22 mouse cellular contexts compared by ENCODE assay signal in genomic region chr19:20614252-20614930, GRCm38 (mm10).
A peak's percentile ranks its signal among the peaks of the same experiment; 100 is the strongest.
DNase-seq lines count a peak whose midpoint lies in the region; ATAC-seq and TF ChIP-seq lines count a peak whose summit lies in the region.
"Had no signal": no experiment of that assay in that cellular context is flagged by ENCODE, and none has a peak within 500 bp of the region (broad histone marks: within the 10 kb centered on the region; RNA-seq: fewer than 3 reads in every experiment).

No protein-coding gene starts in this region.

- peak; percentile 55; the same call in 1 of the 2 replicates for TF ChIP-seq EP300 in CH12.LX (IDR thresholded peaks at IDR 0.05; ENCODE audit: low read length)

- no peak for ATAC-seq in liver, embryonic 11.5 days (replicated peaks; ENCODE audit: low FRiP score)
- ATAC-seq in midbrain, embryonic 15.5 days (replicated peaks) = no peak
- no peak for ATAC-seq in cerebellum, adult (ENCODE audit: insufficient number of reproducible peaks, low FRiP score, low TSS enrichment)
- ATAC-seq: forebrain, embryonic 14.5 days had no signal

- no peak for TF ChIP-seq POLR2A in liver, adult 2 months (IDR thresholded peaks at IDR 0.05; ENCODE audit: extremely low read depth, insufficient read depth, low read length)
- no peak for TF ChIP-seq POLR2A in CH12.LX (IDR thresholded peaks at IDR 0.05; ENCODE audit: low read depth, low read length)

- dilution Hi-C loops in CH12.LX (cut with MboI; ENCODE audit: extremely low pct_ligation_motif_present, extremely low pct_unique_long_range_greater_than_20kb, low sequenced_read_pairs) = no loop called here

- in situ Hi-C loops in CH12.LX (cut with MboI; ENCODE audit: low pct_ligation_motif_present, low pct_unique_long_range_greater_than_20kb, low sequenced_read_pairs) = no loop called here

- H3K27me3 ChIP-seq in liver, adult 2 months (ENCODE audit: control insufficient read depth, insufficient read depth, low read length) = no peaks in the 10 kb centered on the region
- H3K27me3 ChIP-seq in liver, embryonic 11.5 days (replicated peaks; ENCODE audit: control insufficient read depth, insufficient read depth, low read length) = no peaks in the 10 kb centered on the region
- no peaks in the 10 kb centered on the region for H3K27me3 ChIP-seq in CH12.LX (replicated peaks)
- no peaks in the 10 kb centered on the region for H3K27me3 ChIP-seq in midbrain, embryonic 15.5 days (replicated peaks)
- H3K27me3 ChIP-seq: embryonic facial prominence, embryonic 13.5 days; hindbrain, embryonic 13.5 days; limb, embryonic 15.5 days; neural tube, embryonic 15.5 days had no signal

- peaks cover 7% of the 10 kb centered on the region; the same call in 1 of the 2 replicates for H3K4me1 ChIP-seq in liver, adult 2 months (ENCODE audit: control insufficient read depth, insufficient read depth, low read length)
- no peaks in the 10 kb centered on the region for H3K4me1 ChIP-seq in liver, embryonic 11.5 days (replicated peaks; ENCODE audit: control insufficient read depth, insufficient read depth, low read length)
- H3K4me1 ChIP-seq in CH12.LX (ENCODE audit: control insufficient read depth in 1 of 2, insufficient read depth in 2 of 2) = peaks cover 3 to 17% of the 10 kb centered on the region in 2 experiments; a peak in 3 of 4 replicates
- no peaks in the 10 kb centered on the region for H3K4me1 ChIP-seq in midbrain, embryonic 15.5 days
- H3K4me1 ChIP-seq: embryonic facial prominence, embryonic 13.5 days; hindbrain, embryonic 13.5 days; limb, embryonic 15.5 days; neural tube, embryonic 15.5 days had no signal

- no peak for TF ChIP-seq CTCF in liver, adult 2 months (IDR thresholded peaks at IDR 0.05; ENCODE audit: low read depth, low read length)
- TF ChIP-seq CTCF in CH12.LX (conservative IDR thresholded peaks at IDR 0.05 in 1 of 2, IDR thresholded peaks at IDR 0.05 in 1 of 2; ENCODE audit: low read depth in 2 of 2, low read length in 2 of 2) = no peak

- H3K36me3 ChIP-seq in liver, adult 2 months (ENCODE audit: control insufficient read depth, insufficient read depth, low read length) = peaks cover 68% of the 10 kb centered on the region
- no peaks in the 10 kb centered on the region for H3K36me3 ChIP-seq in liver, embryonic 11.5 days (ENCODE audit: control insufficient read depth, insufficient read depth, low read length)
- H3K36me3 ChIP-seq in CH12.LX (replicated peaks in 1 of 2; ENCODE audit: control insufficient read depth in 1 of 2, insufficient read depth in 1 of 2, low read length in 1 of 2) = no peaks in the 10 kb centered on the region
- H3K36me3 ChIP-seq in midbrain, embryonic 15.5 days (replicated peaks) = no peaks in the 10 kb centered on the region
- H3K36me3 ChIP-seq: embryonic facial prominence, embryonic 13.5 days; hindbrain, embryonic 13.5 days; limb, embryonic 15.5 days; neural tube, embryonic 15.5 days had no signal

- H3K9ac ChIP-seq in liver, adult 2 months (ENCODE audit: low read depth, low read length) = no peak overlapping the region
- H3K9ac ChIP-seq in liver, embryonic 11.5 days (ENCODE audit: low read depth, low read length) = no peak overlapping the region
- no peak overlapping the region for H3K9ac ChIP-seq in CH12.LX (ENCODE audit: insufficient read depth, low read depth)
- H3K9ac ChIP-seq in midbrain, embryonic 15.5 days = no peak overlapping the region
- H3K9ac ChIP-seq: embryonic facial prominence, embryonic 13.5 days; hindbrain, embryonic 13.5 days; limb, embryonic 15.5 days; neural tube, embryonic 15.5 days had no signal

- H3K27ac ChIP-seq in liver, adult 2 months (replicated peaks; ENCODE audit: insufficient read depth, low read depth, low read length) = no peak overlapping the region; the same call in 1 of the 2 replicates
- no peak overlapping the region for H3K27ac ChIP-seq in liver, embryonic 11.5 days (ENCODE audit: low read depth, low read length)
- H3K27ac ChIP-seq in CH12.LX (ENCODE audit: insufficient read depth, low read depth) = no peak overlapping the region
- no peak overlapping the region for H3K27ac ChIP-seq in midbrain, embryonic 15.5 days
- H3K27ac ChIP-seq: embryonic facial prominence, embryonic 13.5 days; hindbrain, embryonic 13.5 days; kidney, postnatal 0 days; left cerebral cortex, adult 2 months; limb, embryonic 15.5 days; neural tube, embryonic 15.5 days had no signal

- H3K9me3 ChIP-seq in liver, embryonic 11.5 days (ENCODE audit: control insufficient read depth, low read length) = no peaks in the 10 kb centered on the region
- no peaks in the 10 kb centered on the region for H3K9me3 ChIP-seq in CH12.LX (replicated peaks; ENCODE audit: low read length)
- no peaks in the 10 kb centered on the region for H3K9me3 ChIP-seq in midbrain, embryonic 15.5 days
- H3K9me3 ChIP-seq: embryonic facial prominence, embryonic 13.5 days; hindbrain, embryonic 13.5 days; limb, embryonic 15.5 days; neural tube, embryonic 15.5 days had no signal

- DNase-seq in liver, adult 2 months (ENCODE audit: extremely low read depth, low read depth, low spot score) = peak; percentile 72
- DNase-seq in liver, embryonic 11.5 days (ENCODE audit: low spot score) = no peak
- DNase-seq in CH12.LX (ENCODE audit: extremely low read depth) = peak; percentile 32
- peak; percentile 6 for DNase-seq in adrenal gland, postnatal 10 days
- DNase-seq in testis, postnatal 14 days (ENCODE audit: low spot score) = peak; percentile 45
- DNase-seq: cerebellum, adult 2 months; cerebellum, postnatal 25 days; embryo, embryonic 11 days; kidney, adult 18-20 months; thymus, postnatal 25 days had no signal

- no peaks in the 10 kb centered on the region for H3K79me2 ChIP-seq in liver, adult 2 months (ENCODE audit: control insufficient read depth, insufficient read depth, low read length)
- H3K79me2 ChIP-seq in CH12.LX (replicated peaks; ENCODE audit: control insufficient read depth, extremely low read depth, insufficient read depth, poor library complexity, severe bottlenecking) = no peaks in the 10 kb centered on the region

- H3K4me3 ChIP-seq in liver, adult 2 months (ENCODE audit: insufficient read depth, low read depth, low read length) = no peak overlapping the region
- H3K4me3 ChIP-seq in liver, embryonic 11.5 days (ENCODE audit: low read depth, low read length) = no peak overlapping the region
- no peak overlapping the region for H3K4me3 ChIP-seq in CH12.LX (replicated peaks in 1 of 3; ENCODE audit: low read depth in 2 of 3, low read length in 2 of 3, poor library complexity in 1 of 3)
- no peak overlapping the region for H3K4me3 ChIP-seq in midbrain, embryonic 15.5 days
- H3K4me3 ChIP-seq: embryonic facial prominence, embryonic 13.5 days; erythroblast, embryonic 14.5 days; hindbrain, embryonic 13.5 days; left cerebral cortex, adult 2 months; limb, embryonic 15.5 days; neural tube, embryonic 15.5 days had no signal

- TF ChIP-seq RAD21 in CH12.LX (IDR thresholded peaks at IDR 0.05; ENCODE audit: low read depth, low read length) = no peak

- 27% methylated on average over 3 of the region's 3 CpGs for WGBS in liver, adult 2 months
- WGBS in liver, embryonic 11.5 days = 55% methylated on average over 3 of the region's 3 CpGs
- 73% methylated on average over 3 of the region's 3 CpGs for WGBS in midbrain, embryonic 15.5 days

- no peak overlapping the region for H3K4me2 ChIP-seq in liver, embryonic 11.5 days
- H3K4me2 ChIP-seq in CH12.LX (ENCODE audit: insufficient read depth, low read depth, poor library complexity, severe bottlenecking) = peak overlapping the region; percentile 13; the same call in 1 of the 2 replicates
- no peak overlapping the region for H3K4me2 ChIP-seq in midbrain, embryonic 15.5 days
- H3K4me2 ChIP-seq: embryonic facial prominence, embryonic 13.5 days; heart, embryonic 11.5 days; hindbrain, embryonic 13.5 days; limb, embryonic 15.5 days; midbrain, embryonic 11.5 days; neural tube, embryonic 15.5 days had no signal

TF ChIP-seq in CH12.LX, 34 proteins besides CTCF, POLR2A, EP300 and RAD21:
- TF ChIP-seq SMC3 (IDR thresholded peaks at IDR 0.05; ENCODE audit: low read depth, low read length) (no peak), IRF4 (IDR thresholded peaks at IDR 0.05; ENCODE audit: low read depth, low read length) (0 out of 2 replicates have a peak, but pooled peaks have one; percentile 29), E2F4 (IDR thresholded peaks at IDR 0.05; ENCODE audit: insufficient replicate concordance, low read depth, low read length) (no peak), JUND (conservative IDR thresholded peaks at IDR 0.05; ENCODE audit: low read depth, low read length) (no peak), NELFE (IDR thresholded peaks at IDR 0.05; ENCODE audit: low read depth, low read length) (no peak), BHLHE40 (IDR thresholded peaks at IDR 0.05; ENCODE audit: low read depth, low read length) (peak; percentile 73), JUN (IDR thresholded peaks at IDR 0.05; ENCODE audit: insufficient read depth, low read depth, low read length) (no peak; the same call in 1 of the 2 replicates), ZKSCAN1 (IDR thresholded peaks at IDR 0.05; ENCODE audit: borderline replicate concordance, low read depth, low read length) (no peak), MAFK (IDR thresholded peaks at IDR 0.05; ENCODE audit: insufficient replicate concordance, low read length) (no peak), MAX (IDR thresholded peaks at IDR 0.05; ENCODE audit: low read length) (no peak), ETS1 (conservative IDR thresholded peaks at IDR 0.05; ENCODE audit: low read depth, low read length) (peak; percentile 24; the same call in 1 of the 2 replicates)
